Mouse (Mus musculus) frontal cortex, postnatal 25 days (tissue): ENCODE data around the gene March5.
"Not testable (repeated sequence)": the region's sequence is repeated elsewhere in the genome, so short reads cannot be mapped to it uniquely, and the experiment has no call there.

Experiments used
- DNase-seq, 2 experiments: peaks; one replicate each; pipeline ENCODE4 v3.0.0; 2022; ENCODE audit warnings: low spot score in 2 of 2

The March5 gene

DNA sequence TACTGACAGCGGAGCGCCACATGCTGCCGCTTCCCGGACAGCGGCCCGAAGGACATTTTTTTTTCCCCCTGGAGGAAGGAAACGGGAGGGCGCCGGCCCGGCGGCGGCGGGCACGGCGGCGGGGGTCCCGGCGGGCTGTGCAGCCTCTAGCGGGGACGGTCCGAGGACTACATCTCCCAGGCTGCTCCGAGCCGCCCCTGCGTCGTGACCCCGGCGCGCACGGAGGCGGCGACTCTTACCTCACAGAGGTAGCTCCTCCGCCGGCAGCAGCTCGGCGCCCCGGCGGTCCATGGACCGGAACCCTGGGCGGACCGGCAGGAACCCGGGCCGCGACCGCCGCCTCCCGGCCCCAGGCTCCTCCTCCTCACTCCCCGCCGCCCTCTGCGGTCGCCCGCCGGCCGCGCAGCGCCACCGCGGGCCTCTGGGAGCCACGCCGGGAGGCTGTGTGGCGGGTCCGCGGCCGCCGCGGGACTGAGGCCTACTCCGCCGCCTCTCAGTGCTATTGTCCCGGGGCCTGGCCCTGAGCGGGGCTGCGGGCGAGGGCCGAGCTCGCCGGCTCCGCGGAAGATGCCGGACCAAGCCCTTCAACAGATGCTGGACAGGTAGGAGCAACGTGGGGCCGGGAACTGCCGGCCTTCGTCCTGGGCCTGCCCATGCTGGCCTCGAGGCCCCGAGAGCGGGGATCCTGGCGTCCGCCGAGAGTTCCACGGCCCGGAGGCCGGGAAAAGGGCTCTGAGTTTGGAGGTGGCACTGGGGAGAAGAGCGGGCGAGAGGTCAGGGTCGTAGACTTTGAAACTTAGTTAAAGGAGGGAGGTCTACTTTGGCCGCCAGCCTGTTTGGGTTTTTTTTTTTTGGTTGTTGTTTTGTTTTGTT lies at the start of gene March5:
TSS of gene March5 (plus strand) at position 241 of the 873 bp plus-strand sequence.
- DNase-seq: peak; percentile 74 to 83

DNA sequence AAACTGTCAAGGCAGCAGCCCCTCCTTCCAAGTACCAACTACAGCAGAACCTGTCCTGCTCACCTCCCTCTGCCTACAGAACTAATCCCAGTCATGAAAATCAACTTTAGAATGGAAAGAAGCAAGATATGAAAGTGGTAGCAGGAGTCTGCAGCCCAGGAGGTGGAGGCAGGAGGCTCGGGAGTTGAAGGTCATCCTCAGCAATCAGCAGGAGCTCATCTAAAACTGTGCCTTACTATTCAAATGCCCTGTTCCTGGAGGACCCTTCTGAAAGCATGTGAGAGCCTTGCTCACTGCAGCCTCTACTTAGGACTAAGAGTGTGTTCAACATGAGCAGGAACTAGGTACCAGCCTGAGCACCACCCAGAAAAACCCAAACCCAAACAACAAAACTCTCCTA lies 35.2 kb upstream of the March5 start:
- no peak for DNase-seq

DNA sequence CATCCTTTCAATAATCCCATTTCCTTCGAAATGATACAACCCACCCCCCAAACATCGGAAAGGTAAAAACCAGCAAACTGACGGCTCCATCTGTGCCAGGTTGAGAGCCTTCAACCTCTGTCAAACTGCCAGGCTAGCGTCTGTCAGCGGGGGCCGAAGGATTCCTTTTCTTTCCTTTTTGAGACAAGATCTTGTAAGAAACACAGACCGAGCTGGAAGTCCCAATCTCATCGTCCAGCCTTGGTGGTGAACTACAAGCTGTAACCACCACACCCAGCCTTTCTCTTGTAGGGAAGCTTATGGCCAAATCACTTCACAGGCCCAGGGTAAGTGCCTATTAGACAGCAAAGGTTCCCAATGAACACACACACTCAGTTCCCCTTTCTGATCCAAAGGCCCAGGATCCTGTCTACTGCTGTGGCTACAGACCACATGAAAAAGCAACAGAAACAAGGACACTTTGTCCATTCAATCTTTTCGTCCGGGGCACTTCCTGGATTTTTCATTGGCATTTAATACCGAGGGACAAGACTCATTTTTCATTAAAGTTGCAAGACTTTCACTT lies 34.7 kb upstream of the March5 start:
- no peak for DNase-seq

DNA sequence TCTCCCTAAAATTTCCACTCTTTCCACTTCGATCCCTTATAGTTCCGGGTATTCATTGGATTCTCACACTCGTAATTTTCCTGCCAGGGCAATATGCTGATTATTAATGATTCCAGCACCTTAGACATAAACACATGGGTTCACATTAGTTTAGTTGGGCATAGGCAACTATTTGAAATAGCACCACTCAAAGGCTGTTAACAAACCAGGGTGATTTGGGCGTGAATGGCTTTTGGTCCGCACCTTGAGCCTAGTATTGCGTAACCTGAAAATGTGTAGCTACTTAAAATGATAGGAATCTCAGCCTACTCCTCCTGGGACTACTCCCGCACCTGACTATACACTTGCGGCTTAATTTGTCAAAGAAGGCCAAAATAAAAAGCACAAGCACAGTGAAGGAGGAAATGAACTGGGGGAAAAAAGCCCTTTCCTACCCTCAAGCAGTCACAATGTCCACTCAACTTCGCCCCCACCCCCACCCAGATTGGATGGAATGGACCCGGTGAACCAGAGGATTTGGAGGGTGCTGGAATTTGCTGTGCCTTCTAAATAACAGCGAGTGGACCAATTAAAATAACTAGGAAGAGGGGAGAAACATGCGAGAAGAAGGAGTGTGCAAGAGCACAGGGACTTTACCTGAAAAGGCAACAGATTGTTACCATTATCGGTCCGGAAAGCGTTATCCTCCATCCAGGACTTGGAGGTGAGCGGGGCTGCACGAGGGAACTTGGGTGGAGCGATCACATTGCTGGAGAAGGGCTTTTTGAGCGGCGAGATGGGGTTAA lies 33.8 kb upstream of the March5 start:
- DNase-seq: no peak

DNA sequence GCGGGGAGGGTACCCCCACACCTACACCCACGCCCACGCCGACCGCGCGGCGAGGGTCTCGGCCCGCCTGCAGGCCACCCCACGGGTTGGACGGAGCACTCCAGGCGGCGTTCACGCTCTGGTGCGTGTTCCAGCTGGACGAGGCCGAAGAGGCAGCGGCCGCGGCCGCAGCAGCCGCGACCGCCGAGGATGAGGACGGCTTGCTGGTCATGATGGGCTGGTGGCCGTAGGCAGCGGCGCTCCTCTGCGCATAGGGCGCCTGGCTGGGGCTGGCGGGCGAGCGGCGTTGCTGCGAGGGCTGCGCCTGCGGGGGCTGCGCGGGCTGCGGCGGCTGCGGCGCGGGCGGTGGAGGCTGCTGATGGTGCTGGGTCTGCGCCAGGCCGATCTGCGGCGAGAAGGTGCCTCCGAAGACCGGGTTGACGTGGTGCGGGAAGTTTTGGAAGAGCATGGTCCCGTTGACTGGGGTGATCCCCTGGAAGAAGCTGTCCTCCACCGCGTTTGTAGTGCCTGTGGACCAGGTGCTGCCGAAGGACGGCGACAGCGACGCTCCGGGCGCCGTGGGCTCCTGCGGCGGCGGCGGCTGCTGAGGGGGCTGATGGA lies 33.1 kb upstream of the March5 start:
- DNase-seq: peak; percentile 24 to 31

DNA sequence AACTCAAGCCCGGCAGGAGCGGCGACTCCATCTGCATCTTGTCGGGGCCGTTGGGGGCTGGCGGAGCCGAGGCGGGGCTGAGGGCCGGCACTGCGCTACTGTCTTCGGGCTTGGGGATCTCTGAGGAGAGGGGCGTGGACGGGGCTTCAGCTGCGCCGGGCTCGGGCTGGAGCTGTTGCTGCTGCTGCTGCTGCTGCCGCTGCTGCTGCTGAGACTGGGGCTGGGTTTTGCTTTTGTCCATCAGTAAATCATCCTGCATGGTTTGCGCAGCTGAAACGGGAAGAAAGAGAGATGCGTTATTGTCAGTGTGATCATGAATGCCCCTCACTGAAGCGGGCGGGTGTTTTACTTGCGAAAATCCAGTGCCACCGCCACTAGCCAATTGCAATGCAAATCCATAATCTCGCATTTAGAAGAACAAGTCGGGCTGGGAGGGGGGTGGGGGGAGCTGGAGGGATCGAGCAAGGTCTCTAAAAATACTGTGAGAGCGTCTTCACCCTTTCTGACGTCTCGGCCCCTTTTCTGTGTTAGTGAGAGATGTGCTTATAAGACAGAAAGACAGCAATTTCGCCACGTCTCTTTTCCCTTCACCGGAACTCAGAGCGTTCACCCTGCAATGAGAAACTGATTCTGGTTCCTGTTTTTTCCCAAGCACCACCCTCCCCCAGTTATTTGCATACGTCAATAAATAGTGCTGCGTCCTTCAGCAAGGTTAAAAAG lies 32.5 kb upstream of the March5 start:
- peak; percentile 36 to 50 for DNase-seq

DNA sequence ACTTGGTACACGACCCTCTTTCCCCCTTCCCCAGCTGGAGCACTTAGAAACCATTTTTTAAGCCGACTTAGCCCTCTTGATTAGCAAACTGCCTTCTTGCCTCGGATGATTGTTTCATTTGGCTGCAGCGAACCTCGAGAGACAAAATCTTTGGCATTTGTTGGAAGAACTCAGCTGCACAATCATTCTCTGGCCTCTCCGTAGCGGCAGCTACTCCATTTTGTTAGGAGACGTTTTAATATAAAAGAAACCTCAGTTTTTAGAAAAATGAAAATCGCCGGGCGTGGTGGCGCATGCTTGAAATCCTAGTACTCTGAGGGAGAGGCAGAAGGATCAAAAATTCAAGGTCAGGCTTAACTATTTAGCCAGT lies 31.9 kb upstream of the March5 start:
- DNase-seq: no peak

DNA sequence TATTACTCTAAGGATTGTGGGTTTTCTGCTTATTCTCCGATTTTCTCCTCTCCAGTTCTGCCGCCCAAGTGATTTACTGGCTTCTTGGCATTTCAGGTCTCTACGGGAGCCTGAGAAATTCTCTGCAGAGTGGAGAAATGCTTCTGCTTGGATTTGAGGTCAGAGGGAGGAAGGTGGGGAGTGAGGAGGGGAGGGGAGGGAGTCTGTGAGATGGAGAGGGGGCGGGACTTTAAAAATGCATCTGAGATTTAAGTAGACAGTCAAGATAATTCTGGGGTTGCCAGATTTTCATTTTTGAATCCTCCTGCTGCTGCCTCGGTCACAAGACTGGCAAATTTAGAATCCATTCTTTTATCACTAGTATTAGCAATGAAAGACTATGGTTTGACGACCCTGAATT lies 31.4 kb upstream of the March5 start:
- no peak for DNase-seq

DNA sequence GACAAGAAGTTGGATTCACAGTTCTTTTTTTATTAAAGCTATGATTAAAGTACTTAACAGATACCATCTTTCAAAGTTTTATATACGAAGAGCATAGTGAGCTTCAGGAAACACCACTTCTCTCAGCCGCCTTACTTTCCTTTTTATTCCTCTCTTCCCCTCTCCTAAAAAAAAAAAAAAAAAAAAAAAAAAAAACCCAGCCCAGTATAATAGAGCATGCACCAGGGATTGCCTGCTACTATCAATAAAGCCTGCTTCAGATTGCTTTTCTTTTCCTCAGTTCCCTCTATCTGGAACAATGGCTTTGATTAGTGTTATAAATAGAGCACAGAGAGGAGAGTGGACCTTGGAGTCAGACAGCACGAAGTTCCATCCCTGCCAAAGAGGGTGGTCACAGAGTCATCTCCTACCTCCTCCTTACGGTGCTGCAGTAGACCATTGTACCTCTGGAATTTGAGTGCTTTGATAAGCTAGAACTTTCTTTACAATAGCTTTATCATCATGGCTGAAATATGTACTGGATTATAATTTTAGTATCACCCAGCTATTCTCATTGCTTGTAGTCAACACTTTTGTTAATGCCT lies 30.4 kb upstream of the March5 start:
- no peak for DNase-seq

DNA sequence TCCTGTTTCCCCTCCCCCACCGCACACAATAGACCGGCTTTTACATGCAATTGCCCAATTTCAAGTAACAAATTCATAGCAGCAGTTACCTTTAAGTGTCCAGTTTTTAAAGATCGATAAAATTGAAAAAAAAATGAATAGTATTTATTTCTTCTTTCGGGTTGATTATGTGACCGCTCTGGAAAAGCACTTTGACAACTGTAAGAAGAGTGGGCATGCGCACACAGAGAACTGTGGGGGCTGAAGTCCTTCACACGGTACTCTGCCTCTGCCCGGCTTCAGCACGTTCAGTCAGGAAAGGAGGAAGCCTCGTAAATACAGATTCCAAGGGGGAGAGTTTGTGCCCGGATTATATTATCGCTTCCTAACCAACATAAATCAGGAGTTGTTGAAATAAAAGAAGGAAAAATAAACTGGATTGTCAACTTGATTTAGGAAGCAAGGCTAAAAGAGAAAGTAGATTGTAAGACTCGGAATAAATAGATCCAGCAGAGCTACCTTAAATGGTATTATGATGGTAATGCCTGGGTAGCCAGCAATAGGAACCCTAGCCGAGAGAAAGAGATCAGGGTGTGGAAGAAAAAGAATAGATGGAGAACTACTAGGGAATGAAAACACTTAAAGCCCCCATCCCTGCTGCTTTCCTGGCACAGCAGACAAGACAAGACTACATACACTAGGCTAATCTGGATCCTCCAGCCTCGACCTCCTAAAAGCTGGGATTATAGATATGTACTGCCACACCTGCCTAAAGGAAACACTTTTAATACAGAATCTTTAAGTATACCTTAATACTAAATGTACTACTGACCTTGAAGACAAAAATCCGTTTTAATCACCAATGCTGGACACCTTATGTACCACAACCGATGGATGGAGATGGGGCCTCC lies 29.3 kb upstream of the March5 start:
- peak in 1 of 2 experiments; percentile 40 for DNase-seq

DNA sequence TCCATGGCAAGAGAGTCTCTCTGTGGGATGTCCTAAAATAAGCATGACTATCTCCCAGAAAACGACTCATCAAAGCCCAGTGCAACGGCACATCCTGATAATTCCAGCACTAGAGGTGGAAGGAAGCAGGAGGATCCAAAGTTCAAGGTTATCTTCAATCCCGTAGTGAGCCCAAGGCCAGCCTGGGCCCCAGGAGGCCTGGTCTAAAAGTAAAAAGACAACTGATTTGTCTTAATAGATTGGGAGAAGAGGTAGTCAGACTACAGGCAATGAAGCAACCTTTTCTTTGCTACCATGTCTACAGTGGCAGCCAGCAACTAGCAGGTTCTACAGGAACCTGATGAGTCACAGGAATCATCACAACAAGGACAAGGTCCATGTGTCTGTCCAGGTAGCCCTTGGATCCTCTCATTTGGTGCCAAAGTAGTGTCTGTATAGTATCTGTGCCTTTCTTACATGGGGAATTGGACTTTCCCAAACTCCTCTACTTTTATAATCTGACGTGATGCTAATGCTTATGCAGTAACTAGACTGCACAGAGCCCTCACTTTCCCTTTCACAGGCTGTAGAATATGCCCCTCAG lies 18.9 kb upstream of the March5 start:
- DNase-seq: no peak

DNA sequence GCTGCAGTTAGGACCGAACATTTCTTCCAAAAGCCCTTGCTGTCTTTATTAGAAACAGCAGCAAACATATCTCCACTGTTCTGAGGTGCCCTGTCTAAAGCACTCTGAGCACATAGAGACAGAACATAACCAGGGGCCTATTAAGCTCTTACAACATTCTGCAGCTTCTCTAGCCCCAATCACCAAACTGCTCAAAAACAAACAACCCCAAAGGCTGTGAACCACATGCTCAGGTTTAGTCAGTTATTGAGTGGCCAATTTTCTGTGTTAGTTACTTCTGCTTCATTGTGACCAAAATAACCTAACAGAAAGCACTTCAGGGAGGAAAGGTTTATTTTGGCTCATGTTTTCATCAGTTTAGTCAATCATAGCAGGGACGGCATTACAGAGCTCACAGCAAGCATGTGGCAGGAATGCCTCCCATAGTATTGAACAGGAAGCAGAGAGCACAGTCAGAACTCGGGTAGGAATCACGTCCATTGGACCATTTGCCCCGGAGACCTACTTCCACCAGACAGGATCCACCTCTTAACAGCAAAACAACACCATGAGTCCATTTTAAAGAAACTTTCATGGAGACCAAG lies 14.8 kb upstream of the March5 start:
- DNase-seq: no peak

DNA sequence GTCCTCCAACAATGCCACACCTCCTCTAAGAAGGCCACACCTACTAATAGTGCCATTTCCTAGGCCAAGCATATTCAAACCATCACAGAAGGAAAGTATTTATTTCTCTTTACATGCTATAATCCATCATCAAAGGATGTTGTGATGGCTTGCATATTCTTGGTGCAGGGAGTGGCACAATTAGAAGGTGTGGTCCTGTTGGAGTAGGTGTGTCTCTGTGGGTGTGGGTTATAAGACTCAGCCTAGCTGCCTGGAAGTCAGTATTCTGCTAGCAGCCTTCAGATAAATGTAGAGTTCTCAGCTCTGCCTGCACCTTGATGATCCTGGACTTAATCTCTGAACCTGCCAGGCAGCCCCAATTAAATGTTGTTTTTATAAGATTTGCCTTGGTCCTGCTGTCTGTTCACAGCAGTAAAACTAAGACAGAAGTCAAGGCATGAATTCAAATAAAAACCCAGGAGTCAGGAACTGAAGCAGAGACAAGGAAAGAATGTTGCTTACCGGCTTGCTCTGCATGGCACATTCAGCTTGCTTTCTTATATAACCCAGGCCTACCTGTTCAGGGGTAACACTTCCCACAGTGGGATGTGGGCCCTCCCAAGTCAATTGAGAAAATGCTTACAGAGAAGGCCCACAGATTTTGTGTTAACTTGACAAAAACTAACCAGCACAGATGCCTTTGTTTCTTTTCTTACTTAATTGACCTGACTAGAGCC lies 9.0 kb upstream of the March5 start:
- no peak for DNase-seq

DNA sequence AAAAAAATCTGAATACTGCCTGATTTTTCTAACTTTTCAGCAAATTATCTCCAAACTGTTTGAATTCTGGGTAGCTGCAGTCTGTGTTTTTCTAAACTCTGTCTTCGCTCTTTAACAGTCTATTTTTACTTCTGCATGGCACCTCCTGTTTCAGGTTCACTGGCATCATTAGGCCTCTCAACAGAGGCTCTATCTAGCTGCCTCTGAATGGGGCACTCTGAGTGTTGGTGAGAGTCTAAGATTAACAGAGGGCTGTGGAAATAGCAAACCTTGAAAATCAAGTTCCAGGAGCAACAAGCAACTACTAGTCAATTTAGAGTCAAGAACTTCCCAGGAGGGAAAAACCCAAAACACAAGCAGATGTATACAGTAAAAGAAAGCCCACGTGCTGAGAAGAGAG lies 7.5 kb upstream of the March5 start:
- no peak for DNase-seq

DNA sequence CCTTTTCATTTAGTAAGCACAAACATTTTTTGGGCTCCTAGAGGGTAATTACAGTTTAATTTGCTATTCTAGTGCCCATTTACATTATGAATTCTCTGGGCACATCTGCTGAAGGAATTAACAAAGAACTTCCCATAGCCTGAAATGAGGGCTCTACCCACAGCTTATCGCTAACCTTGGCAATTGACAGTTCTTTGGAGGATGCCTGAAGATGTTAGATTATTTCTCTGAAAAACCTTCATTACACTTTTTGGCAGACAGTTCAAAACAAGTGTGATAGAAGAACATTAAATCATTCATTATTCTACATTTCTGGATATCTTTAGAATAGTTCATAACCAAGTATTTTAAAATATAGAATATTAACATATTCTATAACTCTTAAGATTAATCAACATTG lies 4.0 kb upstream of the March5 start:
- DNase-seq: no peak

DNA sequence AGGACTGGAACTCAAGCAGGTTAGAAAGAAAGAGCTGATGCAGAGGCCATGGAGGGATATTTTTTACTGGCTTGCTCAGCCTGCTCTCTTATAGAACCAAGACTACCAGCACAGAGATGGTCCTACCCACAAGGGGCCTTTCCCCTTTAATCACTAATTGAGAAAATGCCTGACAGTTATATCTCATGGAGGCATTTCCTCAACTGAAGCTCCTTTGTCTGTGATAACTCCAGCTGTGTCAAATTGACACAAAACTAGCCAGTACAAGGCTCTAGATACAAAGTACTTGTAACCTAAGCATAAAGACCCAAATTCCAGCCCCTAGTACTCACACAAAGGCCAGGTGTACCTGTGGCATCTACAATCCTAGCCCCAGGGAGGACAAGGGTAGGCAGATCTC lies 2.2 kb upstream of the March5 start:
- not testable (repeated sequence) for DNase-seq

DNA sequence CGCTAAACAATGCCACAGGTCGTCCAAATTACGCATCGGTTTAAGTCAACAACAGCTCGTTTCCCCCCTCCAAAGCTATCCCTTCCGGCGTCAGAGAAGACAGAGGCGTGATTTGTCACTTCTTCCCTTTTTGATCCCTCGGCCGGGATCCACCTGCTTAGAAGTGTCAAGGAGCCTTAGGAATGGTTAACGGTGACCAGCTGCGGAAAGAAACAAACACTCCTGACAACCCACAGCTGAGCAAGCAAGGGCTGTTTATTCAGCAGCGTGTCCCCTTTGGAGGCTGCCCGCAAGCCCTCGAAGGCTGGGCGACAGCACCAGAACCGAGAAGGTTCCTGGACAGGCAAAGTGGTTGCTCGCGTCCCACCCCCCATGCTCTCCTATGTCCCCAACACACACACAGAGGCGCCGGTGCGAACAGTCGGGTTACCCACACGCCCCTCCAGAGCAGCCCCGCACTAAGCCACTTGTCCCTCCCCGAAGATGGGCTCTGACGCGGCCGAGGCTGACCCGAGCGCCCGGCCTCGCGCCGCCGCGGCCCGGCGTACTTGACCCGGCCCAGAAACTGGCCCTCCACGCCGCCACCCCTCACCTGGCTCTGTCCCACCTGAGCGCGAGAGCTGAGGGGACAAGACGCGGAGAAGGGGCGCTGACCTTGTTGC lies 571 bp upstream of the March5 start:
- peak; percentile 15 to 26 for DNase-seq

DNA sequence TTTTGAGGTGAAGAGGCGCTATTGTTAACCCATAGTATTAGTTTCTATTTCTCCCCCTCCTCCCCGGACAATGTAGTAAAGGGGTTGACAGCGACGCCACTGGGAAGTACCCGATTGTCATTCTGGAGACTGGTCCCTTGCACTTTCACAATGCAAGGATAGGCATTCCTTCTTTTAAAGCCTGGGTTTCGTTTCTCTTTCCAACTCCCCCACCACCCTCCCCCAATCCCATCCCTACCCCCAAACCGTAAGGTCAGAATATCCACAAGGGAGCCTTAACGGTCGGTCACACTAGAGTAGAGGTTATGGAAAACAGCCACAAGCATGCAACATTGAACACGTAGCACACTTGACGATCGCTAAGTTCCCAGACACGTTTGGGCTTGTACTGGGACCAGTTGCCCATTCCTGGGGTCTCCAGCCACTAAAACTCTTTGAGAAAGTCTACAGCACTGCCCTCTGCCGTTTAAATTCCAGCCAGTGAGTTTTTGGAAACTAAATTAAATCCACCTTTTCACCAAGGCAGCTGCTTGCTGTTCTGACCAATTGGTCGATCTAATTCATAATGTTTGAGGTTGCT lies 923 bp downstream of the March5 start, which contains the start of gene Cpeb3:
TSS of gene Cpeb3 (minus strand) at position 426 of the 580 bp plus-strand sequence.
- DNase-seq: peak in 1 of 2 experiments; percentile 13
